Mouse (Mus musculus) liver, embryonic 13.5 days (tissue): ENCODE data around the gene Sdsl. TPM values are rescaled to one million over a fixed set of nuclear protein-coding genes. Genes with fewer than 3 reads are reported as not detected.

Experiments
- ATAC-seq: fragments of 200-750 bp; cut with Nextera tagmentation; 2 replicates; pipeline ENCODE4 v1.8.0; 2017; ENCODE audit warnings: low read depth, mild to moderate bottlenecking, moderate number of reproducible peaks, moderate library complexity
- DNase-seq: peaks from one replicate; pipeline ENCODE4 v3.0.0; 2022
- H3K27ac ChIP-seq: fragments of 300-500 bp; sonication (generic); 2 replicates; pipeline ENCODE4 v1.5.1; 2015; ENCODE audit warnings: moderate library complexity, mild to moderate bottlenecking, inconsistent platforms
- H3K27me3 ChIP-seq: fragments of 300-500 bp; sonication (generic); 2 replicates; pipeline ENCODE4 v1.6.1; 2015; ENCODE audit warnings: mild to moderate bottlenecking, inconsistent platforms
- H3K36me3 ChIP-seq: fragments of 300-500 bp; sonication (generic); 2 replicates; pipeline ENCODE4 v1.6.1; 2015; ENCODE audit warnings: mild to moderate bottlenecking, inconsistent platforms
- H3K4me1 ChIP-seq: fragments of 300-500 bp; sonication (generic); replicated peaks from 2 replicates; pipeline ENCODE4 v1.6.1; 2015; ENCODE audit warnings: inconsistent platforms
- H3K4me2 ChIP-seq: fragments of 300-500 bp; sonication (generic); 2 replicates; pipeline ENCODE4 v1.6.1; 2015; ENCODE audit warnings: inconsistent platforms, mild to moderate bottlenecking, moderate library complexity
- H3K4me3 ChIP-seq: fragments of 300-500 bp; sonication (generic); replicated peaks from 2 replicates; pipeline ENCODE4 v1.5.1; 2015; ENCODE audit warnings: mild to moderate bottlenecking, inconsistent platforms
- H3K9ac ChIP-seq: fragments of 300-500 bp; sonication (generic); 2 replicates; pipeline ENCODE4 v1.6.1; 2015; ENCODE audit warnings: mild to moderate bottlenecking, inconsistent platforms
- H3K9me3 ChIP-seq: fragments of 300-500 bp; sonication (generic); replicated peaks from 2 replicates; pipeline ENCODE4 v1.6.1; 2016; ENCODE audit warnings: inconsistent platforms
- WGBS: fragments of 180-500 bp; shearing (Covaris S2); methylation state at CpG from one replicate; pipeline ENCODE4 v1.1.7; 2015; ENCODE audit not compliant: insufficient replicate concordance; 5-methylcytosine and 5-hydroxymethylcytosine counted together
- polyA plus RNA-seq: library from polyadenylated mRNA; unstranded; fragments of >200 nt; fragmentation: Nextera tagmentation; extraction: Ambion mirVana; gene quantifications from 2 replicates; pipeline ENCODE4 v1.2.1, GENCODE M21; 2015

Gene Sdsl
- 0.82 and 1.0 TPM in 2 replicates for polyA plus RNA-seq

DNA sequence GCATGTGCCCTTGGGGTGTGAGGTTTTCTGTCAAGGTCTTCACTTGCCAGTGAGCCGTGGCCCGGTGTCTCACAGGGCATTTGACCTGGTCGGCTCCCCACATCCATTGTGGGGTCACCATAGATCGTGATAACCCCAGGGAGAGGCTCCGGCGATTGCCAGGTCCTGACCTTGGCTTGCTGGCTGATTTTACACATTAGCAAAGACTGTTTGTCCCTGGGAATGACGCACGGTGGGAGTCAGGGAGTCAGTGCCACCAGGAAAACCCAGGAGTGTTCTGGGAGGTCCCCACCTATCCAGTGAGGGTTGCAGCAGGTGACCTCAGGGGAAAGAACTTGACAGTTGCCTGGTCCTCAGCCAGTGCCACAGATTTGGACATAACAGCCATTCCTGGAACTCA lies at the start of gene Sdsl:
Sdsl (minus strand) TSS at position 41 of the 400 bp plus-strand sequence.
- Histone ChIP-seq H3K9ac (no peak within 1 kb of the TSS), H3K4me3 (no peak within 1 kb of the TSS), H3K4me1 (no peaks in the 10 kb centered on the region), H3K9me3 (no peaks in the 10 kb centered on the region), H3K27ac (no peak within 1 kb of the TSS), H3K4me2 (no peak within 1 kb of the TSS), H3K27me3 (peaks cover 38% of the 10 kb centered on the region), H3K36me3 (no peaks in the 10 kb centered on the region)
- 45% methylated on average over 8 of the region's 8 CpGs for WGBS
- DNase-seq = no peak
- ATAC-seq = no peak

DNA sequence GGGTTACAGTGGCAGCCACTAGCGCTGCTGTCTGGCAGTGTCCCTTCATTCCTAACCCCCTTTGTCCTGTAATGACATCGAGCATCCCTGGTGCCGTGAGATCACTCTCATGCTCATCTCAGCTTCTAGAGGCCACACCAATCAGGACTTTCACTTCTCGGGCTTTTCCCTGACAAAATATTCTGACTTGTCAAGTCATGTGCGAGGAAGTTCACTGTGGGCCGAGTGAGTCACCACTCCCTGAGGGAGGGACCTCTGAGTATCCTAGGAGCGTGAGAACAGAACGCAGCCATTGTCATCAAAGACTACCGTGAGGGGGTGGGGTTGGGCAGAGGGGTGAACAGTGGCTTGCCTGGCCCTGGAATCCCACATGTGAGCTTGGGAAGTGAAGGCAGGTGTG lies 44.9 kb upstream of the Sdsl start:
- ATAC-seq = no peak
- Histone ChIP-seq H3K9ac (no peak overlapping the region), H3K27ac (peak overlapping the region; percentile 23), H3K9me3 (no peaks in the 10 kb centered on the region), H3K4me1 (peaks cover 42% of the 10 kb centered on the region), H3K4me2 (no peak overlapping the region), H3K27me3 (no peaks in the 10 kb centered on the region), H3K4me3 (no peak overlapping the region), H3K36me3 (peaks cover 8% of the 10 kb centered on the region; the same call in 1 of the 2 replicates)
- no peak for DNase-seq
- WGBS = 57% methylated on average over 9 of the region's 9 CpGs

- H3K27me3 ChIP-seq = peaks cover 5% of the 10 kb centered on the region; the same call in 1 of the 2 replicates
- H3K4me2 ChIP-seq = no peak overlapping the region
- H3K9ac ChIP-seq = no peak overlapping the region
- peaks cover 54% of the 10 kb centered on the region for H3K4me1 ChIP-seq
- WGBS = 59% methylated on average over 15 of the region's 15 CpGs
- H3K9me3 ChIP-seq = no peaks in the 10 kb centered on the region
- H3K27ac ChIP-seq = peak overlapping the region; percentile 45
- DNase-seq (no peak), ATAC-seq (no peak)
- H3K36me3 ChIP-seq = peaks cover 8% of the 10 kb centered on the region; the same call in 1 of the 2 replicates
- no peak overlapping the region for H3K4me3 ChIP-seq
These were observed 43.8 kb upstream of the Sdsl start for GRCm38 (mm10) chr5:120516221-120516984.

GRCm38 (mm10) chr5:120515451-120515850 lies 42.8 kb upstream of the Sdsl start:
- H3K36me3 ChIP-seq = peaks cover 8% of the 10 kb centered on the region; the same call in 1 of the 2 replicates
- no peak overlapping the region for H3K4me3 ChIP-seq
- H3K27ac ChIP-seq = no peak overlapping the region
- peaks cover 63% of the 10 kb centered on the region for H3K4me1 ChIP-seq
- WGBS = 67% methylated on average over 7 of the region's 7 CpGs
- DNase-seq (no peak), ATAC-seq (no peak)
- peaks cover 5% of the 10 kb centered on the region; the same call in 1 of the 2 replicates for H3K27me3 ChIP-seq
- no peaks in the 10 kb centered on the region for H3K9me3 ChIP-seq
- H3K4me2 ChIP-seq = no peak overlapping the region
- no peak overlapping the region for H3K9ac ChIP-seq

DNA sequence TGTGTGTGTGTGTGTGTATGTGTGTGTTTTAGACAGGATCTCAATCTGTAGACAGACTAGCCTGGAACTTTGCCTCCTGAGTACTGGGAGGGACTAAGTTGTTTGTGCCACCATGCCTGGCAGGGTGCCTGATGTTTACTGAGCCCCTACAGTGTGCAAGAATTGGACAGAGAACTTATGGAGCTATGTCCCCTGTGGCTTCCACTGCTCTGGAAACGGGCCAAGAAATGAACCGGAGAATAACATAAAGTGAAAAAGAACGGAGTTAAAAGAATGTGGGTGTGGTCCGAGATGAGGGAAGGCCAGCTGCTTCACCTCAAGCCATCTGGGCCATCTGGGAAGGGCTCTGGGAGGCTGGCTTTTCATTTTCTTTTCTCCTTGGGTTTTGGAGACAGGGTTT lies 42.1 kb upstream of the Sdsl start:
- peaks cover 65% of the 10 kb centered on the region for H3K4me1 ChIP-seq
- no peak overlapping the region for H3K4me3 ChIP-seq
- H3K27me3 ChIP-seq = peaks cover 5% of the 10 kb centered on the region; the same call in 1 of the 2 replicates
- peaks cover 3% of the 10 kb centered on the region; the same call in 1 of the 2 replicates for H3K36me3 ChIP-seq
- no peak for DNase-seq
- H3K9ac ChIP-seq = no peak overlapping the region
- H3K4me2 ChIP-seq = no peak overlapping the region
- WGBS = 62% methylated on average over 4 of the region's 4 CpGs
- no peaks in the 10 kb centered on the region for H3K9me3 ChIP-seq
- H3K27ac ChIP-seq = no peak overlapping the region
- no peak for ATAC-seq

- Histone ChIP-seq H3K4me1 (peaks cover 65% of the 10 kb centered on the region), H3K9ac (no peak overlapping the region), H3K27me3 (peaks cover 5% of the 10 kb centered on the region; the same call in 1 of the 2 replicates), H3K4me2 (no peak overlapping the region), H3K36me3 (no peaks in the 10 kb centered on the region), H3K27ac (no peak overlapping the region), H3K4me3 (no peak overlapping the region), H3K9me3 (no peaks in the 10 kb centered on the region)
- DNase-seq (no peak), ATAC-seq (no peak)
- WGBS = 78% methylated on average over 9 of the region's 9 CpGs
These were observed 41.5 kb upstream of the Sdsl start for GRCm38 (mm10) chr5:120514031-120514677.

GRCm38 (mm10) chr5:120512911-120513555 lies 40.4 kb upstream of the Sdsl start:
- DNase-seq = no peak
- Histone ChIP-seq H3K9ac (no peak overlapping the region), H3K4me2 (0 out of 2 replicates have a peak overlapping the region, but pooled peaks have one; percentile 3), H3K4me3 (no peak overlapping the region), H3K27ac (no peak overlapping the region), H3K27me3 (peaks cover 5% of the 10 kb centered on the region; the same call in 1 of the 2 replicates), H3K36me3 (no peaks in the 10 kb centered on the region), H3K9me3 (no peaks in the 10 kb centered on the region), H3K4me1 (peaks cover 65% of the 10 kb centered on the region)
- ATAC-seq = no peak
- 65% methylated on average over 15 of the region's 15 CpGs for WGBS

GRCm38 (mm10) chr5:120511643-120512220 lies 39.1 kb upstream of the Sdsl start:
- Histone ChIP-seq H3K4me1 (peaks cover 58% of the 10 kb centered on the region), H3K4me2 (peak overlapping the region; percentile 71), H3K4me3 (peak overlapping the region; percentile 59), H3K27me3 (peaks cover 5% of the 10 kb centered on the region; the same call in 1 of the 2 replicates), H3K9me3 (no peaks in the 10 kb centered on the region), H3K36me3 (no peaks in the 10 kb centered on the region), H3K9ac (peak overlapping the region; percentile 59), H3K27ac (peak overlapping the region; percentile 0; the same call in 1 of the 2 replicates)
- DNase-seq (no peak), ATAC-seq (no peak)
- 7% methylated on average over 14 of the region's 14 CpGs for WGBS

- H3K36me3 ChIP-seq = no peaks in the 10 kb centered on the region
- no peaks in the 10 kb centered on the region for H3K9me3 ChIP-seq
- peak within 1 kb of the TSS; percentile 59 for H3K4me3 ChIP-seq
- peak; percentile 87 for ATAC-seq
- peak within 1 kb of the TSS; percentile 71 for H3K4me2 ChIP-seq
- WGBS = under 1% methylated on average over 36 of the region's 36 CpGs
- H3K27ac ChIP-seq = peak within 1 kb of the TSS; percentile 0; the same call in 1 of the 2 replicates
- DNase-seq = peak; percentile 91
- H3K4me1 ChIP-seq = peaks cover 52% of the 10 kb centered on the region
- H3K9ac ChIP-seq = peak within 1 kb of the TSS; percentile 59
- H3K27me3 ChIP-seq = peaks cover 5% of the 10 kb centered on the region; the same call in 1 of the 2 replicates
These were observed 38.5 kb upstream of the Sdsl start, which contains the start of gene Slc8b1 for GRCm38 (mm10) chr5:120510982-120511642. Gene Slc8b1, plus strand, starts transcription at chr5:120511168.

- DNase-seq (no peak), ATAC-seq (no peak)
- H3K27ac ChIP-seq = no peak overlapping the region
- WGBS = 44% methylated on average over 4 of the region's 4 CpGs
- no peaks in the 10 kb centered on the region for H3K36me3 ChIP-seq
- H3K9me3 ChIP-seq = no peaks in the 10 kb centered on the region
- peaks cover 41% of the 10 kb centered on the region for H3K4me1 ChIP-seq
- no peak overlapping the region for H3K9ac ChIP-seq
- H3K27me3 ChIP-seq = peaks cover 5% of the 10 kb centered on the region; the same call in 1 of the 2 replicates
- no peak overlapping the region for H3K4me3 ChIP-seq
- no peak overlapping the region for H3K4me2 ChIP-seq
These were observed 34.7 kb upstream of the Sdsl start for GRCm38 (mm10) chr5:120507311-120507710.
